Mouse (Mus musculus) heart, postnatal 25 days (tissue): ENCODE measurements around the gene Cdkn1a. TPM values are rescaled to one million over a fixed set of nuclear protein-coding genes. Genes with fewer than 3 reads are reported as not detected.

Experiments used
- total RNA-seq, 2 experiments: library from RNA; stranded (reverse); gene quantifications; 2 replicates each; pipeline ENCODE4 v1.2.3; 2021

The Cdkn1a gene
- total RNA-seq, 2 experiments from 2014 or later: 30.1 to 102 TPM

Other genes starting within 250 kb of the Cdkn1a start
- not detected for gene Pnpla1, start 232.6 kb upstream of the Cdkn1a start, total RNA-seq
- under 1 TPM; 0.05 to 0.50 TPM for gene 4930539E08Rik, start 175.7 kb upstream of the Cdkn1a start, total RNA-seq
- gene Pxt1, start 147.1 kb upstream of the Cdkn1a start, total RNA-seq: under 1 TPM in 1 of 2 experiments, not detected in 1; 0.42 TPM
- 10 to 100 TPM; 54.9 to 64.2 TPM for gene Kctd20, start 139.0 kb upstream of the Cdkn1a start, total RNA-seq
- gene Stk38, start 83.0 kb upstream of the Cdkn1a start, total RNA-seq: 10 to 100 TPM; 32.8 to 38.2 TPM
- 10 to 100 TPM; 68.9 to 75.4 TPM for gene Srsf3, start 58.3 kb upstream of the Cdkn1a start, total RNA-seq
- under 1 TPM; 0.13 to 0.39 TPM for gene Rab44, start 23.2 kb downstream of the Cdkn1a start, total RNA-seq
- 1 to 10 TPM; 5.1 to 5.6 TPM for gene Cpne5, start 147.2 kb downstream of the Cdkn1a start, total RNA-seq
- gene Ppil1, start 173.2 kb downstream of the Cdkn1a start, total RNA-seq: 10 to 100 TPM; 29.0 to 29.6 TPM
- gene BC004004, start 177.8 kb downstream of the Cdkn1a start, total RNA-seq: 100 to 1,000 TPM; 192 to 222 TPM
- 10 to 100 TPM; 32.6 to 45.8 TPM for gene Pi16, start 226.7 kb downstream of the Cdkn1a start, total RNA-seq